Mouse (Mus musculus): ENCODE measurements around the gene Gm10974. TPM values are rescaled to one million over a fixed set of nuclear protein-coding genes. Genes with fewer than 3 reads are reported as not detected.

Gm10974 gene
- polyA plus RNA-seq, 1 experiment from 2014 or later: not detected

- H3K36me3 ChIP-seq (ENCODE audit: control insufficient read depth, insufficient read depth, low read length): peaks cover 4% of the 10 kb centered on the region; the same call in 1 of the 2 replicates
- H3K27ac ChIP-seq (replicated peaks in 1 of 2; ENCODE audit: control insufficient read depth in 1 of 2, insufficient read depth in 1 of 2, low read depth in 2 of 2, low read length in 2 of 2): no peak overlapping the region
- H3K4me3 ChIP-seq (ENCODE audit: control insufficient read depth in 1 of 2, insufficient read depth in 1 of 2, low read depth in 1 of 2, low read length in 2 of 2): no peak overlapping the region
- no peaks in the 10 kb centered on the region for H3K27me3 ChIP-seq (ENCODE audit: control insufficient read depth, insufficient read depth, low read length)
- H3K9me3 ChIP-seq (ENCODE audit: control insufficient read depth, low read length): no peaks in the 10 kb centered on the region
- 86% methylated on average over 4 of the region's 4 CpGs for WGBS
- peaks cover 0 to 2% of the 10 kb centered on the region in 2 experiments; a peak in 1 of 4 replicates for H3K4me1 ChIP-seq (ENCODE audit: control insufficient read depth in 2 of 2, insufficient read depth in 2 of 2, low read length in 2 of 2)
- ATAC-seq (ENCODE audit: insufficient number of reproducible peaks, insufficient read depth, low FRiP score, low read depth): no peak
- no peak overlapping the region for H3K4me2 ChIP-seq (ENCODE audit: low read length)
- H3K9ac ChIP-seq (ENCODE audit: low read length): no peak overlapping the region
These were observed 10.0 kb downstream of the Gm10974 start for GRCm38 (mm10) chr7:66375736-66376135.

GRCm38 (mm10) chr7:66376560-66376959, 10.9 kb downstream of the Gm10974 start:
- Histone ChIP-seq H3K36me3 (ENCODE audit: control insufficient read depth, insufficient read depth, low read length) (peaks cover 4% of the 10 kb centered on the region; the same call in 1 of the 2 replicates), H3K9me3 (ENCODE audit: control insufficient read depth, low read length) (no peaks in the 10 kb centered on the region), H3K9ac (ENCODE audit: low read length) (no peak overlapping the region), H3K27me3 (ENCODE audit: control insufficient read depth, insufficient read depth, low read length) (no peaks in the 10 kb centered on the region), H3K4me2 (ENCODE audit: low read length) (no peak overlapping the region), H3K4me1 (ENCODE audit: control insufficient read depth in 2 of 2, insufficient read depth in 2 of 2, low read length in 2 of 2) (peaks cover 0 to 2% of the 10 kb centered on the region in 2 experiments; a peak in 1 of 4 replicates), H3K4me3 (ENCODE audit: control insufficient read depth in 1 of 2, insufficient read depth in 1 of 2, low read depth in 1 of 2, low read length in 2 of 2) (no peak overlapping the region), H3K27ac (replicated peaks in 1 of 2; ENCODE audit: control insufficient read depth in 1 of 2, insufficient read depth in 1 of 2, low read depth in 2 of 2, low read length in 2 of 2) (no peak overlapping the region)
- WGBS: 73% methylated on average over 10 of the region's 10 CpGs
- no peak for ATAC-seq (ENCODE audit: insufficient number of reproducible peaks, insufficient read depth, low FRiP score, low read depth)

- H3K9me3 ChIP-seq (ENCODE audit: control insufficient read depth, low read length): no peaks in the 10 kb centered on the region
- H3K27me3 ChIP-seq (ENCODE audit: control insufficient read depth, insufficient read depth, low read length): no peaks in the 10 kb centered on the region
- H3K4me3 ChIP-seq (ENCODE audit: control insufficient read depth in 1 of 2, insufficient read depth in 1 of 2, low read depth in 1 of 2, low read length in 2 of 2): no peak overlapping the region
- peaks cover 0 to 3% of the 10 kb centered on the region in 2 experiments; a peak in 1 of 4 replicates for H3K4me1 ChIP-seq (ENCODE audit: control insufficient read depth in 2 of 2, insufficient read depth in 2 of 2, low read length in 2 of 2)
- H3K4me2 ChIP-seq (ENCODE audit: low read length): no peak overlapping the region
- no peak overlapping the region for H3K9ac ChIP-seq (ENCODE audit: low read length)
- 69% methylated on average over 5 of the region's 5 CpGs for WGBS
- no peak for ATAC-seq (ENCODE audit: insufficient number of reproducible peaks, insufficient read depth, low FRiP score, low read depth)
- H3K27ac ChIP-seq (replicated peaks in 1 of 2; ENCODE audit: control insufficient read depth in 1 of 2, insufficient read depth in 1 of 2, low read depth in 2 of 2, low read length in 2 of 2): no peak overlapping the region
- H3K36me3 ChIP-seq (ENCODE audit: control insufficient read depth, insufficient read depth, low read length): peaks cover 4% of the 10 kb centered on the region; the same call in 1 of the 2 replicates
These were observed 18.5 kb downstream of the Gm10974 start for GRCm38 (mm10) chr7:66384213-66384612.

GRCm38 (mm10) chr7:66384891-66385290, 19.2 kb downstream of the Gm10974 start:
- WGBS: 89% methylated on average over 8 of the region's 8 CpGs
- Histone ChIP-seq H3K27me3 (ENCODE audit: control insufficient read depth, insufficient read depth, low read length) (no peaks in the 10 kb centered on the region), H3K4me2 (ENCODE audit: low read length) (no peak overlapping the region), H3K9me3 (ENCODE audit: control insufficient read depth, low read length) (no peaks in the 10 kb centered on the region), H3K36me3 (ENCODE audit: control insufficient read depth, insufficient read depth, low read length) (peaks cover 4% of the 10 kb centered on the region; the same call in 1 of the 2 replicates), H3K27ac (replicated peaks in 1 of 2; ENCODE audit: control insufficient read depth in 1 of 2, insufficient read depth in 1 of 2, low read depth in 2 of 2, low read length in 2 of 2) (no peak overlapping the region), H3K4me1 (ENCODE audit: control insufficient read depth in 2 of 2, insufficient read depth in 2 of 2, low read length in 2 of 2) (peaks cover 0 to 3% of the 10 kb centered on the region in 2 experiments; a peak in 1 of 4 replicates), H3K4me3 (ENCODE audit: control insufficient read depth in 1 of 2, insufficient read depth in 1 of 2, low read depth in 1 of 2, low read length in 2 of 2) (no peak overlapping the region), H3K9ac (ENCODE audit: low read length) (no peak overlapping the region)
- no peak for ATAC-seq (ENCODE audit: insufficient number of reproducible peaks, insufficient read depth, low FRiP score, low read depth)

GRCm38 (mm10) chr7:66385826-66386225, 20.1 kb downstream of the Gm10974 start:
- 95% methylated on average over 12 of the region's 12 CpGs for WGBS
- Histone ChIP-seq H3K9ac (ENCODE audit: low read length) (no peak overlapping the region), H3K4me1 (ENCODE audit: control insufficient read depth in 2 of 2, insufficient read depth in 2 of 2, low read length in 2 of 2) (peaks cover 0 to 3% of the 10 kb centered on the region in 2 experiments; a peak in 1 of 4 replicates), H3K4me3 (ENCODE audit: control insufficient read depth in 1 of 2, insufficient read depth in 1 of 2, low read depth in 1 of 2, low read length in 2 of 2) (no peak overlapping the region), H3K36me3 (ENCODE audit: control insufficient read depth, insufficient read depth, low read length) (no peaks in the 10 kb centered on the region), H3K27me3 (ENCODE audit: control insufficient read depth, insufficient read depth, low read length) (no peaks in the 10 kb centered on the region), H3K4me2 (ENCODE audit: low read length) (no peak overlapping the region), H3K9me3 (ENCODE audit: control insufficient read depth, low read length) (no peaks in the 10 kb centered on the region), H3K27ac (replicated peaks in 1 of 2; ENCODE audit: control insufficient read depth in 1 of 2, insufficient read depth in 1 of 2, low read depth in 2 of 2, low read length in 2 of 2) (no peak overlapping the region)
- ATAC-seq (ENCODE audit: insufficient number of reproducible peaks, insufficient read depth, low FRiP score, low read depth): no peak

GRCm38 (mm10) chr7:66386411-66386810, 20.7 kb downstream of the Gm10974 start:
- Histone ChIP-seq H3K9ac (ENCODE audit: low read length) (no peak overlapping the region), H3K4me2 (ENCODE audit: low read length) (no peak overlapping the region), H3K4me1 (ENCODE audit: control insufficient read depth in 2 of 2, insufficient read depth in 2 of 2, low read length in 2 of 2) (peaks cover 0 to 3% of the 10 kb centered on the region in 2 experiments; a peak in 1 of 4 replicates), H3K27me3 (ENCODE audit: control insufficient read depth, insufficient read depth, low read length) (no peaks in the 10 kb centered on the region), H3K36me3 (ENCODE audit: control insufficient read depth, insufficient read depth, low read length) (no peaks in the 10 kb centered on the region), H3K27ac (replicated peaks in 1 of 2; ENCODE audit: control insufficient read depth in 1 of 2, insufficient read depth in 1 of 2, low read depth in 2 of 2, low read length in 2 of 2) (no peak overlapping the region), H3K9me3 (ENCODE audit: control insufficient read depth, low read length) (no peaks in the 10 kb centered on the region), H3K4me3 (ENCODE audit: control insufficient read depth in 1 of 2, insufficient read depth in 1 of 2, low read depth in 1 of 2, low read length in 2 of 2) (no peak overlapping the region)
- WGBS: 94% methylated on average over 6 of the region's 6 CpGs
- ATAC-seq (ENCODE audit: insufficient number of reproducible peaks, insufficient read depth, low FRiP score, low read depth): no peak

- ATAC-seq (ENCODE audit: insufficient number of reproducible peaks, insufficient read depth, low FRiP score, low read depth): no peak
- 0% methylated on average over 13 of the region's 13 CpGs for WGBS
- H3K27ac ChIP-seq (replicated peaks in 1 of 2; ENCODE audit: control insufficient read depth in 1 of 2, insufficient read depth in 1 of 2, low read depth in 2 of 2, low read length in 2 of 2): no peak overlapping the region; a peak in 1 of 4 replicates
These were observed 21.7 kb downstream of the Gm10974 start for GRCm38 (mm10) chr7:66387419-66387812.

More at GRCm38 (mm10) chr7:66387419-66387812, 21.7 kb downstream of the Gm10974 start:
- H3K4me2 ChIP-seq (ENCODE audit: low read length): peak overlapping the region; percentile 86
- peak overlapping the region; percentile 87 for H3K9ac ChIP-seq (ENCODE audit: low read length)
- peak overlapping the region; percentile 73 to 81 for H3K4me3 ChIP-seq (ENCODE audit: control insufficient read depth in 1 of 2, insufficient read depth in 1 of 2, low read depth in 1 of 2, low read length in 2 of 2)
- no peaks in the 10 kb centered on the region for H3K27me3 ChIP-seq (ENCODE audit: control insufficient read depth, insufficient read depth, low read length)
- H3K9me3 ChIP-seq (ENCODE audit: control insufficient read depth, low read length): no peaks in the 10 kb centered on the region
- peaks cover 0 to 3% of the 10 kb centered on the region in 2 experiments; a peak in 1 of 4 replicates for H3K4me1 ChIP-seq (ENCODE audit: control insufficient read depth in 2 of 2, insufficient read depth in 2 of 2, low read length in 2 of 2)
- no peaks in the 10 kb centered on the region for H3K36me3 ChIP-seq (ENCODE audit: control insufficient read depth, insufficient read depth, low read length)
